Mouse (Mus musculus) kidney, postnatal 36 days (tissue): ENCODE data around the gene Casc3.

ENCODE experiments used
- DNase-seq, 2 experiments: peaks; one replicate each; pipeline ENCODE4 v3.0.0; 2021 to 2022; ENCODE audit warnings: mixed read lengths in 2 of 2

Gene Casc3

DNA sequence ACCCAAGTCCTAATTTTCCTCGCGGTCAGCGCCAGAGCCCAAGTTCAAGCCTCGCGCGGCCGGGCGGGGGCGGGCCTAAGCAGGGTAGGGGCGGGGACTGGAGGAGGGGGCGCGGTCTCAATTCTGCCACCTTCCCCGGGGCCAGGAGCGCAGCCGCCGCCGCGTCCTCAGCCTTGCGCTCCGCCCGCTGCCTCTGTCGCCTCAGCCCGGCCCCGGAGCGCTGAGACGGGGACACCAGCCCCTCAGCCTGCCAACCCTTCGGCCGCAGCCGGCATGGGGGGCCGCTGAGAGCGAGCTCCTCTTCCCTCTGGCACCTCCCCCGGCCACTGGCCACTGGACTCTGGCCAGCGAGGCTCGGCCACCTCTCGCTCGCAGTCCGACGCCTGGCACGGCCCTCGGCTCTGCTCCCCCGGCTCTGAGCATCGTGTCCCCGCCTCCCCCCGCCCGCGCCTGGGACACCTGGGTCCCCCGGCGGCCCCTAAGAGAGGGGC is 32.0 kb downstream of the Casc3 start, which contains the start of gene Rapgefl1:
Gene Rapgefl1 (plus strand): TSS at position 135 of the 491 bp plus-strand sequence.
- DNase-seq: peak; percentile 81 to 92

DNA sequence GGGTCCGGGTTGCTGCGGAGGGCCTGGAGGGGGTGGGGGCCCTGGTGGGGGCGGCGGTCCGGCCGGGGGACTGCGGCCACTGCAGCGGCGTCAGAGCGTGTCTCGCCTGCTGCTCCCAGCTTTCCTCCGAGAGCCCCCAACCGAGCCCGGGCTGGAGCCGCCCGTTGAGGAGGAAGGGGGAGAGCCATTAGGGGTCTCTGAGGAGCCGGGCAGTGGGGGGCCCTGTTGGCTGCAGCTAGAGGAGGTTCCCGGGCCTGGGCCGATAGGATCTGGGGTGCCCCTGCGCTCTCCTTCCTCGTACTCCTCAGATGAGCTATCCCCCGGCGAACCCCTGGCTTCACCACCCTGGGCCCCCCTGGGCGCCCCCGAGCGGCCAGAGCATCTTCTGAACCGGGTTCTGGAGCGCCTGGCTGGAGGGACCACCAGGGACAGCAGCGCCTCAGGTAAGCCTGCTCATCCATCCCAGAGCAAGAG is 32.6 kb downstream of the Casc3 start:
- DNase-seq: no peak

DNA sequence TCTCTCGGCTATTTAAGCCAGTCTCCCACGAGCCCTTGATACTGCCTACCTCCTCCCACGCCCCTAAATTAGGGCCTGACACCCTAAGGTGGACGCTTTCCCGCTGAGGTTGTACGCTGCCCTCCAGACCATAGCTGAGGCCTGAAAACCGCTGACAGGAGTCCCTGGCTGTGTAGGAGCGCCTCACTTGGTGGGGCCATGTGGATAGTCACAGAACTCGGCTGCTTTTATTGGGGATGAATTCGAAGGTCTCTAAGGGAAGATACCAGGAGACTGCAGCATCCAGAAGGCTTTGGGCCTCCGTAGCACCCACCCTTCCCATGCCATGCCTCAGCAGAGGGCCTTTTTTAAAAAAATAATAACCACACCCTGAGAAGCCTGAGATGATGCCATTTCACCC is 33.2 kb downstream of the Casc3 start:
- DNase-seq: no peak

DNA sequence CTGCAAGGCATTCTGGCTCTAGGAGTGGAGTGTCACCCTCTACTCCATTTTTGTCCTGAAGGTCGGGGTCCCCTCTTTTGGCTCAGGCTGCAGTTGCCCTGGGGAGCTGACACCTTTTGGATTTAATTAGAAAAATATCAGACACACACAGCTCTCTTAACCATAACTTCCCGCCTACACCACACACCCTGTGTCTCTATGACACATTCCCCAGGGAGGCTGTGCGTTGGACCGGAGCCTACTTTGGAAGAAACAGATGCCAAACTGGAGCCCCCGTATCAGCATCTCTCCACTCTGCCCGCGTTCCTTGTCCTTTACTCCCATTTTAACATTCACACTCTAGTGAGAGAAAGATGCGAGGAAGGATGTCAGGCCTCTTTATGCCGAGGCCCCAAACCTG is 33.8 kb downstream of the Casc3 start:
- no peak for DNase-seq

DNA sequence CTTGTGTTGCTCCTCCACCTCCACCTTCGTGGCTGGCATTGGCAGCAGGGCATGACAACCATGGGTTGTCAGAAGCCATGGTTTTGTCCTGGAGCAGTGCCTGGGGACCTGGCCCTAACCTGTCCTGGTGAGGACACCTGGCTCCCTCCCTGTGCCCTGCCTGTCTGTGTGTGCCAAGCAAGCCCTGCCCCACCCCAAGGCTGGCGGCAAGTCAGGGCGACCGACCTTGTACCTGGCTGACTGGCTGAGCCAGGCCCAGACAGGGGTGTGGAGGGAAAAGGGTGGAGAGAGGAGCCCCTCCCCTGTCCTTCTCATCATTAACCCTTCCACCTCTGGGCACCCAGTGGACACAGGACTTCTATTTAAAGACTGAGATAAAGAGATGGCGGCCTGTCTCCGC is 34.7 kb downstream of the Casc3 start:
- peak; percentile 43 to 60 for DNase-seq

DNA sequence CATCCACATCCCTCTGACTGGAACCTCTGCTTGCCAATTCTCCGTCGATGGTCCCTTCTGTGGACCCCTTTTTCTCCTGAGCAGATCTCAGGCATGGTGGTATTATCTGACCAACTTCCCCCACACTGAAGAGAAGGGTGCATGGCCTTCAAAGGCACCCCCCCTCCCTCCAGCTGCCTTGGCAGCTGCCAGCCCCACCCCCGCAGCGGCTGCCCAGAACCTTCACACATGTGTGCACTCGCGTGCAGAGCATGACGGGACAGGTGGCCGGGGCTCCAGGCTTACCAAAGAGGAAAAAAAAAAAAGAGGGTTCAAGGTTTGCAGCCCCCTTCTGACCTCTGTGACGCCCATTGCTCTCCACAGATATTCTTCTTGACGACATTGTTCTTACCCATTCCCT is 35.2 kb downstream of the Casc3 start:
- no peak for DNase-seq

DNA sequence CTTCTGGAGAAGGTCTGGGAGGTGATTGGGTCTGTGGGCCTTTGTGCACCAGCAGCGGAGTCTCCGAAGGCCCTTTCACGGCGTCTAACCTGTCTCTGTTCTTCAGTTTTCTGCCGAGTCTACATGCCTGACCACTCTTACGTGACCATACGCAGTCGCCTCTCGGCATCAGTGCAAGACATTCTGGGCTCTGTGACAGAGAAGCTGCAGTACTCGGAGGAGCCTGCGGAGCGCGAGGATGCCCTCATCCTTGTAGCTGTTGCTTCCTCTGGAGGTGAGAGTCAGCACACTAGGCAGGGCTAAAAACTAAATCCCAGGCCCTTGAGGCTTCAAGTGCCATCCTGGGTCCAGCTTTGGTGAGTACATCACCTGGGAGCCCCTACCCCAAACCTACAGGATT is 41.3 kb downstream of the Casc3 start:
- no peak for DNase-seq

DNA sequence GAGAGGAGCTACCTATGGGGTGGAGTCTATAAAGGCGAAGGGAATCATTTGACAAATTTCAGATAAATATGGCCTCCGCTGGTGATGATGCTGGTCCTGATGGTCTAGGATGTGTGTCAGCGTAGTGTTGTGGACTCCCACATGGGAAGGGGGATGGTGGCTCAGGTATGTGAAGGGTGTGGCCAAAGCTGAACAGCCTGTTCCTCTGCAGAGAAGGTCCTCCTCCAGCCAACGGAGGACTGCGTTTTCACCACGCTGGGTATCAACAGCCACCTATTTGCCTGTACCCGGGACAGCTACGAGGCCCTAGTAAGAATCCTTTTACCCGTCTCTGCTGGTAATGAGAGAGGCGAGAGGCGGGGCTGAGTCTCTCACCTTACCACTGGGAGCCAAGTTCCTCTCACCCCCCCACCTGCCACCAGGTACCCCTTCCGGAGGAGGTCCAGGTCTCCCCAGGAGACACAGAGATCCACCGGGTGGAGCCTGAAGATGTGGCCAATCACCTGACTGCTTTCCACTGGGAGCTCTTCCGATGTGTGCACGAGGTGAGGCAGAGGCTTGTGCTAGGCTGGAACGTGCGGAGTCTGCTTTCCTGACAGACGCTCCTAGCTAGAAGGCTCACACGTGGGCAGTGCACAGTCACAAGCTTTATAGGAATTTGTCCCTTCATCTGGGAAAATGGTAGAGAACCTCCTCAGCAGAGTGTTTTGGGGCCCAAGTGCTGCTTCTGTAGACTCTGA is 42.3 kb downstream of the Casc3 start:
- DNase-seq: no peak

DNA sequence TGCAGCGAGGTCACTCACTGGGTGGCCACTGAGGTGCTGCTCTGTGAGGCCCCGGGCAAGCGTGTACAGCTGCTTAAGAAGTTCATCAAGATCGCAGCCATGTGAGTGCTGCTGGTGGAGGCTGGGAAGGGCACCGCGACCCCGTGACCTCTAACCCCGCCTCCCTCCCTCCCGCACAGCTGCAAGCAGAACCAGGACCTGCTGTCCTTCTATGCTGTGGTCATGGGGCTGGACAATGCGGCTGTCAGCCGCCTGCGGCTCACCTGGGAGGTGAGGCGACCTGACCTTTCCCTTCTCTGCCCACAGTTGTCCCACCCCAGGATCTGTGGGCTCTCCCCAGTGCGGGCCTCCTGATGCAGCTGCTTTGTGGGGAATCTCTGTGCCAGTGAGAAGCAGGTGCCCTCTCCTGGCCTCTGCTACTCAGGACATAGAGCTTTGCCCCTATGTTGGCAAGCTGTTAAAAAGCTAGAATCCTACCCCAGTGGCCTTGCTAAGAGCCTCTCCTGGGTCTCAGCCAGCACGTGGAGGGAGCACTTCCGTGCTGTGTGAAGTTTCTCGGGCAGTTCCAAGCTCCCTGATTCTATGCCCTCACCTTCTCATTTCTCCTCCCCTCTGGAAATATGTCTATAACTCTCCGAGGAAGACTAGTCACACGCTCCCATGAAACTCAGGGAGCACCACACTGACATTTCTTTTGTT is 44.6 kb downstream of the Casc3 start:
- DNase-seq: peak; percentile 14 to 27

DNA sequence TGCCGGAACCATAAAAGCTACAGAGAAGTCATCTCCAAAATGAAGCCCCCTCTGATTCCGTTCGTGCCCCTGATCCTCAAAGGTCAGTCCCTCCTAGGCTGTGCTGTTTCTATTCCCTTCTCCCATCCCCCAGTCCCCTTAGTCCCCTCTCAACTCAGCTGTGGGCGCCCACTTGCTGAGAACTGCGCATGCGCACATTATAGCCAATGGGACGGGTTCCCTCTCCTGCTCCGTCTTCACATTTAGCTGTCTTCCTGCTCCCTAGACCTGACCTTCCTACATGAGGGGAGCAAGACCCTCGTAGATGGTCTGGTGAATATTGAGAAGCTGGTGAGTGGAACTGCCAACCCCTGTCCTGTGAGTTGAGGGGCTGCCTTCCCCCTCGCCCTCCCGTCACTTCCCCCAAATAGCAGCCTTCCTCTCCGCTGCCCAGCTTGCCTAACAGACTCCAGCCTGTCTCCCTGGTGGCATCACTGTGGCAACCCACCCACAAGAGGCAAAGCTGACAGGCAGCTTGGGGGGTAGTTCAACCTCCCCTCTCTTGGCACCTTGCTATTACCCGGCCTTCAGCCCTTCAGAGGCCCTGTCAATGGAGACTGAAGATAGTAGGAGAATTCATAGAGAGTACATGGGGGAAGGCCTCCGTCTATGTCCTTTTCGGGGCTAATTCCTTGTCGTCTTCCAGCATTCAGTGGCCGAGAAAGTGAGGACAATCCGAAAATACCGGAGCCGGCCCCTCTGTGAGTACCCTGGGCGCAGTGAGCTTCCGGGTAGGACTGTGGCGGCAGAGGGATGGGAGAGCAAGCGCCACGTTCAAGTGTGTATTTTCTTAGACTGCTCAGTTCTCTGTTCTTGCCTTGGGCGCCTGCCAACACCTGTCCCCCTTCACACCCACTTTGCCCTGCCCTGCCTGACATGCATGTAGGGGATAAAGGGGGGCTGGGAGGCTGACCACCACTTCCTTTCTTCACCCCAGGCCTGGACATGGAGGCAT is 45.7 kb downstream of the Casc3 start:
- DNase-seq: no peak

DNA sequence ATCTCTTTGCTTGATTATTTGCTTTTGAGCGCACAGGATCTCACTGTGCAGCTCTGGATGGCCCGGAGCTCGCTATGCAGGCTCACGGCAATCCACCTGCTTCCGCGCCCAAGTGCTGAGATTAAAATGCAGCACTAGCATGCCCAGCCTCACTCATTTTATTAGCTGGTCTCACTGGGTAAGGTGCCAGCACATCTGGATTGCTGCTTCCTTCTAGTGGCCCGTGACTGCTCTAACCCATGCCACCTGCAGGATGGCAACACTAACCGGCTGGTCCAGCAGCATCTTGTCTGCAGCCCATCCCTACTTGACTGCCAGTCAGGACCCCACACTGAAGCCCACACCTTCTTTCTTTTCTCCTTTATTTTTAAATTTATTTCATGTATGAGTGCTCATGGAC is 49.4 kb downstream of the Casc3 start:
- DNase-seq: peak; percentile 31 to 56

DNA sequence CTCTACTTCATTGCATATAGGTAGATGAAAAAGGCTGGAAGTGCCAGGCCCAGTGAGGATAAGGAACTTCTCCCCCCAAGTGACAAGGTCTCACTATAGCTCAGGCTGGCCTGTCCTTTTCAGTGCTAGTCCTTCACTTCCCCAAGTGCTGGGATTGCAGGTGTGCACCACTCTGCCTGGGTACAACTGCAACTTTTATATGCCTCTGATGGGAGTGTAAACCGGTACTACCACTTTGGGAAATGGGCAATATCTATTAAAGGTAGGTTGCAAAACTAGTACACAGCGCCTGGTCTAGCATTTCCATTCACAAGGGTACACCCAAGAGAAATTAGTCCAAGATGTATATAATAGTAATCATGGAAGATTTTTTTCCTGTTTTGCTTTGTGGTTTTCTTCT is 50.0 kb downstream of the Casc3 start:
- DNase-seq: no peak

DNA sequence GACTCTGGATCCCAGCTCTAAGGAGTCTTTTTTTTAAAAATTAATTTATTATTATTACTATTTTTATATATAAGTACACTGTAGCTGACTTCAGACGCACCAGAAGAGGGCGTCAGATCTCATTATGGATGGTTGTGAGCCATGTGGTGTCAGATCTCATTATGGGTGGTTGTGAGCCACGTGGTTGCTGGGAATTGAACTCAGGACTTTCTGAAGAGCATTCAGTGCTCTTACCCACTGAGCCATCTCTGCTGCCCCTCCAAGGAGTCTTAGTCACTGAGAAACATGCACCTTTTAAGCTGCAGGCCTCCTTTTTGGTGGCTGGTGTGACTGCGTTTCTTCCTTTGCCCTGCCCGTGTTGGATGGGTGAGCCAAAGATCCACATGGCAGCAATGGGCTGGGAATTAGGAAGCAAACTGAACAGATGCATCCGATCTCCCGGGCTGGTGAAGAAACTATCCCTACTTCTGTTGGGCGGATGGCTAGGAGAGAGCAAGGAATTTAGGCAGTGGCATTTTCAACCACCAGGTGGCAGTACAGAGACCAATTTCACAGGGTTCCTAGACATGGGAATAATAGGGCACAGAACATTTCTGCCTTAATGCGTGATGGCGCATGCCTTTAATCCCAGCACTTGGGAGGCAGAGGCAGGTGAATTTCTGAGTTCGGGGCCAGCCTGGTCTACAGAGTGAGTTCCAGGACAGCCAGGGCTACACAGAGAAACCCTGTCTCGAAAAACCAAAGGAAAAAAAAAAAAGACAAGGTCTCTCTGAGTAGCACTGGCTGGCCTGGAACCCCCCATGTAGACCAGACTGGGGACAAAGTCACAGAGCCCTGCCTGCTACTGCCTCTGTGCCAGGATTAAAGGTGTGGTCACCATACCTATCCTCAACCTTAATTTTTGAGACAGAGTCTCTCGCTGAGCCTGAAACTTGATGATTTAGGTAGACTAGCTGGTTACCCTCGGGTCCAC is 54.3 kb downstream of the Casc3 start:
- peak; percentile 91 to 96 for DNase-seq

DNA sequence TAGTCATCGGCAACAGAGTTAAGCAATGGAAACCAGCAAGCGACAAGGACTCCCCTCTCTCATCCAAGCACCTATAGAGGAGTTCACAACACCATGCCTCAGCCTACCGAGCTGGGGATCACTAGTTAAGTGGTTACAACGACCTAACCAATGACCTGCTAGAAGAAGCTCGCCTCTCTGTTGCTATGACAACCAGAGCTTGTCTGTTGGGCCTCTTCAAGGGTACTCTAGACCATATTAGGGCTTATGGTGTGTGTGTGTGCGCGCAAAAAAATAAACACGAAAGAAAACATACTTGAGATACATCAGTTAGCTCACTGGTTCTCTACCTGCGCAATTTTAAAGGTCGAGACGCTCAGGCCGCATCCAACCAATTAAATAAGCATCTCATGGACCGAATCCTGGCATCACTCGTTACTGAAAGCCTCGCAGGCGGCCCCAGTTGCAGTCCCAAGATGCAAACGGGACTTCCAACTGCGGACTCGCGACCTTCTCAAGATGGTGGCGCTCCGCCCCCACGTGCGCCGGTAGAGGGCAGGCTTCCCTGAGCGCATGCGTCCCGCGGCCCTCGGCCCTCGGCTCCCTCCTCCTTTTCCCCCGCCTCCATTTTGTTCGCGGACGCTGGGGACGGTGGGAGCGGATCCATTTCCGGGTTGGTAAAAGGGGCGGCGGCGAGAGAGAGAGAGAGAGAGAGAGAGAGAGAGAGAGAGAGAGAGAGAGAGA is 58.5 kb downstream of the Casc3 start, which contains the start of gene Wipf2:
Gene Wipf2 (plus strand): TSS at position 611 of the 723 bp plus-strand sequence.
- DNase-seq: peak; percentile 96 to 98

DNA sequence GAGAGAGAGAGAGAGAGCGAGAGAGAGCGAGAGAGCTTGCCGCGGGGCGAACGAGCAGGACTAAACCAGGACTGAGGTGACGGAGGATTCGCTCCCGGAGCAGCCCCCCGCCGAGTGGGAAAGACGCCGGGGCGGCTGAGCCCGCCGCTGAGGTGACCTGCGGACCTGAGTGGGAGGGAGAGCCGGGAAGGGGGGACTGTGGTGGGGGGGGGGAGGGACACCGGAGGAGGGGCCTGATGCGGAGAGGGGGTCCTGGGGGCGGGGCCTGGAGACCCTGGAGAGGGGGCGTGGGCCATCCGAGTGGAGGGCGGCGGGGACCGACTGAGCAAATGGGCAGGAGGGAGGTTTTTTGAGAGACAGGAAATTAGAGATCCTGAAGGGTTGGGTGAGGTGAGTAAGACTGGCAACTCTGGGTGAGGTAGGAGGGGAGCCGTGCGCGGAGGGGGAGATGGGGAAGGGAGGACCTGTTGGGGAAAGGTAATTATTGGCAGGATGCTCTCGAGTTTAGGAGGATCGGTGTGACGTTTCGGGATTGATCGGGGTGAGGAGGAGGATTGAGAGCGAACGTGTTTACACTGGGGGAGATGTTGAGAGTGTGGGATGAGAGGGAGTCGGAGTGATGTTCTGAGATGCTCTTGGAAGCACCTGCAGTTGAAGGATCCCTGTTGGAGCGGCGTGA is 59.2 kb downstream of the Casc3 start:
- no peak for DNase-seq

DNA sequence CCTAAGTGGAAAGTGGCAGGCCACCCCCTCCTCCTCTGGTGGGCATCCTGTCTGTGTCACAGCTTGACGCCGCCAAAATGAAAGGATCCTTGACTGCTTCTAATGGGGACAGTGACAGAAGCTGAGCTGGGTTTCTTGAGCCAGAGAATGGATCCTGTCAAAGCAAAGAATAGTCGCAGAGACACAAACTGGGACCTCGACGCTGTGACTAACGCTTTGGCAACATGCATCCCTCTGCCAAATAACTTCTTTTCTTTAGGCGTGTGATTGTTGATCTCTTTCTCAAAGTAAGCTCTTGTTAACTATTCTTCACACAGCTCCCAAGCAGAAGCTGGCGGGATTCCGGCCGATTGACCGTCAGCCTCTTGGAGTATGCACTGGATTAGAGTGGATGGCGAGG is 62.6 kb downstream of the Casc3 start:
- no peak for DNase-seq

DNA sequence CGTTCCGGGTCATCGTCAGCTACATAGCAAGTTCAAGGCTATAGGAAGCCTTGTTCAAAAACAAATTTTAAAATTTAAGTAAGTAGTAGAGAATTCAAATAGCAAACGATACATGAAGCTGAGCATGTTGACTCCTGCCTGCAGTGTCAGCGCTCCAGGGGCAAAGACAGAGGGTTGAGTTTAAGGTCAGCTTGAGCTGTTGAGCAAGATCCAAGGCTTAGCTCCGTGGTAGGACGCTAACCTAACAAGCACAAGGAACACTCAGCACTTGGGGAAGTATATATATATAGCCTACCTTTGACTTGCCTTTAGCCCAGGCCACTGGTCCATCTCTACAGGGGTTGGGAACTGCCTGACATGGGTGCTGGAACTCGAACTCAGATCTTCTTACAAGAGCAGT is 65.2 kb downstream of the Casc3 start:
- DNase-seq: no peak

DNA sequence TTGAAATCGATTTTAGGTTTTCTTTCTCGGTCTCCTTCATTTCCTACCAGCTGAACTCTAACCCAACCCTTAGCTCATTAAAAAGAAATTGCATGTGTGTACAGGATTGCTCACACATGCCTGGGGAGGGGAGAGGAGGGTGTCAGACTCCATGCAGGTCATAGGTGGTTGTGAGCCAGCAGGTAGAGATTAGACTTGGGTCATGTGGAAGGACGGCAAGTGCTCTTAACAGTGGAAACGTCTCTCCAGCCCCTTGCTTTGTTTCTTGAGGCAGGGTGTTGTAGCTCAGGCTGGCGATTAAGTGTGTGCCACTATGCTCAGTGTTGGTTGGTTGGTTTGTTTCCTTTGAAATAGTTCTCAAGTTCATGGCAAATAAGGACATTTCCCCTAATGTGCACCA is 66.1 kb downstream of the Casc3 start:
- no peak for DNase-seq

DNA sequence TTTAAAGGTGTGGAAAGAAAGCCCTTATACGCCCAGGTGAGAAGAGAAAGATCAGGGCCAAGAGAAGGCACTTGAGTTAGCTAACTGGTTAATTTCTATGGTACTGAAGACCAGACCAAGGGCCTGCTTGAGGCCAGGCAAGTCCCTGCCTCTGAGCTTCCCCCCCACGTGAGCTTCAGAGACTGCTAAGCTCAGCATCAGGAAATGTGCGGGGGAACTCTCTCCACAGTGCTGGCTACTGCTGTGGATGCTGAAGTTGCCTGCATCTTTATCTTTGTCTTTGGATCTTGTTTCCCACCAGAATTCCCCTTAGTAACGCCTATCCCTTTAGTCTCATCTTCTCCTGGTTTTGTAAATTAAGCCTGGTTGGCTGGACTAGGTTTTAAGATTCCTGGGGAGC is 66.7 kb downstream of the Casc3 start:
- DNase-seq: no peak

DNA sequence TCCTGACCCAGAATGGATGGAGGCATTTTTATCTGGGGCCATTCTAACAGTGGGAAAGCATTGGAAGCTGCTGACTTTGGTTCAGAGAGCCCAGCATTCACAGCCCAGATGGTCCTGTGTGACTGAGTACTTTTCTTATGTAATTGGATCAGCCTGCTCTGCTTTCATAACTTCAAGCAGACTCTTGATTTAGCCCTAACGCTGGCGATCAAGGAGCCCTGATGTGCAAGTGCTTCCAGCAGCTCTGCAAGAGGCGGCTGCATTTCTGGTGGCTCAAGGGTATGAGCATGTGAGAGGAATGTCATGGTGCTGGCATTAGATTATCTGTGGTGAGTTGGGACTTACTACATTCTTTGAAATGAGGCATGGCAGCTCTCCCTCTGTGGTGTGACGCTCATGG is 67.3 kb downstream of the Casc3 start:
- DNase-seq: no peak
